Mouse (Mus musculus) right cerebral cortex, postnatal 36 days (tissue): ENCODE data around the gene Zfp445.
"Not testable (repeated sequence)": the region's sequence is repeated elsewhere in the genome, so short reads cannot be mapped to it uniquely, and the experiment has no call there.

Source experiments
- DNase-seq, 2 experiments: peaks; one replicate each; pipeline ENCODE4 v3.0.0; 2022; ENCODE audit warnings: low spot score in 2 of 2, mixed read lengths in 1 of 2

The Zfp445 gene

DNA sequence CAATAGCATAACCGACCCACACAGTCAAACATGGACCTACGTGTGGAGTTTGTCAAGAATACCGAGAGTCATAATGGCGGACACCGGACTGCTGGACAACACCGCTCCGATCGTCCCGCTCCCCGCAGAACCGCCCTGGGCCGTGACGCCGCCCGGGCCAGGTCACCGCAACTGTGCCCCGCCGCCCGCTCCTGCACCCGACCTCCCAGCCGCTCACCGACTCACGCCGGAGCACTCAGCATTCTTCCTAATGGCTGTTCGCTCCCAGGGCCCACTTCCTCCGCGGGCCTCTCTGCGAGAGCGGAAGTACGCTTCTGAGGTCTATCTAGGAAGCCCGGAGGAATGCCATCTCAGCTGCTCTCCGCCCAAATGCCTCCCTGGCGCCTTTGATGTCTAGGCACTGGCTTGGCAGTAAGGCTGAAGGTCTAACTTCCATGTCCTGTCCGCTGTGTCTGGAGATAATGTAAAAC is at the start of gene Zfp445:
Gene Zfp445, minus strand, starts transcription at position 310 of the 470 bp plus-strand sequence.
- DNase-seq = peak; percentile 64 to 71

DNA sequence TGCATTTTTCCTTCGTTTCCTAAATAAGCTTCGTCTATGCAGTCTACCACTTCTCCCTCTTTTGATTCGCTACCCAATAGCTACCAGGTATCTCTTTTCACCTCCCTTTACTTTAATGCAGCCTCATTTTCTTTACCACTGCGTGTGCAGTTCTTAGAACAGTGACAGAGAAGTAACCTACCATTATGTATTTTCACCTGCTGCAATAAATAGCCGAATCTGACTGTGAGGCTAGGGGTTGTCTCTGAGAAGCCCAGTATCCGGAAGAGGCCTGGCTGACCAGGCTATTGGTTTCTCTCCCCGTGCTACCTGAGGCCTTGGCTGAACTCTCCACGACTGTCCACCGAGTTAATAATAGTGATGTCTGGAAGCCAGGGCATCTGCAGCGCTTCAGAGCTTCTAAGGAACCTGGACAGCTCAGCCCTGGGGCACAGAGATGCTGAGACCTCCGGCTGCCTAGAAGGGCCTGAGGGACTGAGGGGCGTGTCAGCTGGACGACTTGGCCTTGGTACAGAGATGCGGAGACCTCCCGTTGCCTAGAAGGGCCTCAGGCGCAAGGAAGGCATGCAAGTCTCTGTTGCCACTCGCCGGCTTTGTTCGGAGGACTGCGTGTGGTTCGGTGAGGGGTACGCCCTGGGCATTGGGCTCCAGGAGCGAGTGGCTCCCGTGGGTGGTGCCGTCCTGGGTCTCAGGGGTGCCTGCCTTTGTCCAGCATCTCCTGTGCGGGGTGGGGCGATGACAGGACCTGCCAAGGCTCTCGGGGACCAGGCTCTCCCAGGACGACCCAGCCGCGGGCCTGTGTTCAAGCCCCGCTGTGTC is 37.1 kb upstream of the Zfp445 start:
- DNase-seq = peak; percentile 11 to 18

DNA sequence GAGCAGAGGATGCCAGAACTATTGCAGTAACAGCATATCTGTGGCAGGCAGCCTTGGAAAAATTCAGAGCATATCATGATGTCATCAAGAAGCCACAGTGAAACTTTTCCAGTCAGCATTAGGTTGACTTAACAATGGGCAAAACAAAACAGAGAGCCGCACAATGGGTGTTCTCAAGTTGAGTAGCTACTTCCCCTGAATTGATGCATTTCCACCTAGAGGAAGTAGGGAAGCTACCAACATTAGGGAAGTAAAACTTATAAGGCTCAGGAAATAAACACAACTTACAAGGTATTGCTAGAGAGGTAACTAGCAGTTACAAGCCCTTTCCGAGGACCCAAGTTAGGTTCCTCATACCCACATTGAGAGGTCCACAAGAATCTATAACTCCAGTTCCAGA is 35.2 kb upstream of the Zfp445 start:
- DNase-seq = no peak

DNA sequence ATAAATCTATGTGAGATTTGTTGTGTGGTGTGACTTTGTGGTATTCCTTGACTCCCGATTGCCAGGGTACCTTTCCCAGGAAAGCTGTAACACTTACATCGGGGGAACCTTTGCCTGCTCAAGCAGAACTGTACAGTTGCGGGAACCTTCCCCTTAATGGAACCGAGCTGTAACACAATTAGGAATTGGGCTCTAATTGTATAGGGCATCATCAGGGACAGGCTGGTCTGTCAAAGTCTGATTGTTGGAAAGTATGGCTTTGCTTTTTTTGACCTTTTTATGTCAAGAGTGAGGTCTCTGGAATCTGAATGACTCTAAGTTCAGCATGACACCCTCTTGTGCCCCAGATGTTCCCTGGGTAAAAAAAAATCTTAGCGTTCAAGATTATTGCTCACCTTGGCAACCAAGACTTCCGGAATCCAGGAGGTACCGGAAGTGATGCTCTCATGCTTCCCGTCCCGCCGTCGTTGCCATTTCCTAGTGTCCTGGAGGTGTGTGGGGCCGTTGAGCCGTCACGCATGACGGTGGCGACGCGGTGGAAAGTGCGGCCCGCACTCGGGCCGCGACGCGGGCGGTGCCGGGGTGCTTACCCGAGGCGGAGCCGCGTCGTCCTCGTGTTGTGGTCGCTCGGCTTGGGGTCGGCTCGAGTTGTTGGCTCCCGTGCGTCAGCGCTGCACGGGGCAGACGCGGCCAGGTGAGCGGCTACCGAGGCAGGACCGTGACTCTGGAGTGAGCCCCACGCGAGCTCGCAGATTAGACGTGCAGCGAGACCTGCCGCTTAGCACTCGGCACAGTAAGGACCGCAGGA is 20.8 kb upstream of the Zfp445 start:
- peak; percentile 54 to 56 for DNase-seq

DNA sequence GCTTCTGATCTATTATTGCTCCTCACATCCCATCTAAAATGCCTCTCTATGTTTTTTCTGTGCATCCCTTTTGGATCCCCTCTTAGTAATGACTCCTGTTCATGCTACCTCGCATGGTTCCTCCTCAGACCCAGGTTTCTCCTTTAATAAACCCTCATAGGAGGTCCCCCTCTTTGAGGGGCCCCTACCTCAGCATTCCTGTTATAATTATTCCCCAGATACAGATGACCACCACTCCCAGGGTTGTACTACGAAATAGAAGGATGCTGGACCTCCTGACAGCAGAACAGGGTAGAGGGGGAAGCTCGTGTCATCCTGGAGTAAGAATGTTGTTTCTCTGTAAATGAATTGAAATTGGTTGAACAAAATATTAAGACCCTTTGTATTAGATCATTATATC is 19.6 kb upstream of the Zfp445 start, which contains the start of gene Zkscan7:
Gene Zkscan7, plus strand, starts transcription at position 301 of the 400 bp plus-strand sequence.
- no peak for DNase-seq

DNA sequence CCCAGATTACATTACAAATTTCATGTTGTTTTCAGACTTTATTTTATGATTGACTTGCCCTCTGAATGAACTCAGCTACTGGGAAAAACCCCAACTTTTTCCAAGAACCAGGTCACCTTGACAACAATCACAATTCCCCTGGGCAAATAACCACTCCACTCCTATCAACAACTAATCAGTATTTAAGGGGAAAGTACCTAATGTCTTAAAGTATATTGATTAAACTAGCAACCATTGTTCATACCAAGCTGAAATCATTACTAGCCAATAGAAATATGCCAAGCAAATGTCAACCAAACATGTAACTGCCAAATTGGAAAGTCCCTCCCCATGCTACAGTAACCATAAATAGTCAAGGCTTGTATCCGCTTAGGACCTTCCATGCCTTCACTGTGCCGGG is 9.3 kb upstream of the Zfp445 start:
- DNase-seq = no peak

DNA sequence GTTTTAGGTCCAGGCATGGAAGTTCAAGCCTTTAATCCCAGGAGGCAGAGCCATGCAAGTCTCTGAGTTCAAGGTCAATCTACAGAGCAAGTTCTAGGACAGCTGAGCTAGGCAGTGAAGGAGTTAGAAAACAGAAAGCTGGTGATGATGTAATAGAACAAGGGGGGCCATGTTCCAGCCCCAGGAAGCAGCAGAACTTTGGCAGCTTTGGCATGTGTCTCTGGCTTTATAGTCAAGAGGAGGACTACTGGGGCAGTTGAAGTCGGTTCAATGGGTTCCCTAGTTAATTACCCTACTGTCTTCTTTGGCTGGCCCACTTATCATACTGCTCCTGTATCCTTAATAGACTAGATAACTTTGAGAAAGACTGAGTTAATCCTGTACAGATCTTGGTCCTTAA is 8.8 kb upstream of the Zfp445 start:
- no peak for DNase-seq

DNA sequence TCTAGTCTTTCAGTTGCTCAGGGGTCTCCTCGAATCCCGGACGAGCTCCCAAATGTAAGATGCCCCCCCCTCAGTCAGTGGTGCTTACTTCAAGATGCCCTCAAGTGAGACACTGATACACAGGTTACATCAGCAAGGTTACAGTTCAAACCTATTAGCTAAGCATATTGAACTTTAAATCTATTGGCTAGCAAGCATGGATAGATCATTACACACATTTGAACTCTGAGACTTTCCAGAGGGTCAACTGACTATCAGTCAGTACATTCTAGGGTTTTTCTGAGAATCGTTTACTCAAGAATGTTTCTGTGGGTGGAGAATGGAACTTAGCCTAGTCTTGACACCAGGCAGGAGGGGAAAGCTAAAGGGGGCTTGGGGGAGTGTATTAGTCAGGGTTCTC is 6.8 kb upstream of the Zfp445 start:
- no peak for DNase-seq

DNA sequence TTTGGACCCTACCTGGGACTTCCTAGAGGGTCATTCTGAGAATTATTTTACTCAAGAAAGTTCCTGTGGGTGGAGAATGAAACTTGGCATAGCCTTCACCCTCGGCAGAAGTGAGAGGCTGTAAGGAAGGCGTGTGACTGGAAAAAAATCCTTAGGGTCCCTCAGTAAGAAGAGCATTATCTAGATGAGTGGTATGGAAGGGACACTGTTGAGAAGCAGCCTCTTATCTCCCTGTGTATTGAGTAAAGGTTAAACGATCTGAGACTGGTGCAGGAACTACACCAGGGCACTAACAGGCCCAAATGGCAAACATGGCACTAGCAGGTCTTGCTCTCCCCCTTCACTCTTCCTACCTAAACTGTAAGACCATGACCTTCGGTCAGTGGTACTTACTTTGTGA is 386 bp upstream of the Zfp445 start:
- no peak for DNase-seq

DNA sequence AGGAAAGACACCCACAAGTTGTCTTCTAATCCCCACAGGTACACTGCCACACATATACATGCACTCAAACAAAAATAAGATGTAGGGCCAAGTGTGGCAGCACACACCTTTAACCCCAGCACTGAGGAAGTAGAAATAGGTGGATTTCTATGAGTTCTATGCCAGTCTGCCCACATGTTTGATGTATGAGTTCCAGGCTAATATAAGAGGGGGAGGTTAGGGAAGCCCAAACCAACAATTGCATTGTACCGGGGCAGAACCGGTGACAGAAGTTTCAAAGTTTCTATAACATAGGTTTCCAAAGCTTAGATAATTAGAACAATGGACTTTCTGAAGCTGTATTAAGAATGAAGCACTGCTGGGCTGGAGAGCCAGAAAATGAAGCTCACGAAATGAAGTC is 958 bp downstream of the Zfp445 start:
- DNase-seq = no peak

DNA sequence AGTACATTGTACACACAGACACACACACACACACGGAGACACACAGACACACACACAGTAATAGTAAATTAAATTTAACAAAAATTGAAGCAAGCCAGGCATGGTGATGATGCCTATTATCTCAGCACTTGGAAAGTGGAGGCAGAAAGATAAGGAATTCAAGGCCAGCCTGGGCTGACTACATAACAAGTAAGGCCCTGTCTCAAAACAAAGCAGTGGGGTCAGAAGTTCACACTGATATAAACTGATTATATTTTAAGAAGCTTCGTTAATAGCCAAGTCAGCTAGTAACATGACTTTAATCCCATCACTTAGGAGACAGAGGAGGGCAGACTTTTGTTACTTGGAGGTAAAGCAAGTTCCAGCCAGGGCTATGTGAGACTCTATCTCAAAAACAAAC is 2.1 kb downstream of the Zfp445 start:
- DNase-seq = no peak

DNA sequence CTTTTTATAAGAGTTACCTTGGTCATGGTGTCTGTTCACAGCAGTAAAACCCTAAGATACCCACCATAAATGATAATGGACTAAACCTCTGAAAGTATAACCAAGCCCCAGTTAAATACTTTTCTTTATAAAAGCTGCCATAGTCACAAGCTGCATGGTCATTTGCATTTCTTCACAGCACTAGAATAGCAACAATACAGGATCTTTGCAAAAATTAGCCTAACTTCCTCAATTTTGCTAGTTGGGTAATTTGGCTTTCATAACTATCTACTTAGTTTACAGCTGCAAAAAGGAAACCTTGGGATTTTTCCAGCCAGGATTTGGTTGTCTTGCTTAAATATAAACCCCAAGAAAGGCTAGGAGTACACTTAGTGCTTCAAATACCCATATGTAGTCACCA is 5.1 kb downstream of the Zfp445 start:
- DNase-seq = no peak

DNA sequence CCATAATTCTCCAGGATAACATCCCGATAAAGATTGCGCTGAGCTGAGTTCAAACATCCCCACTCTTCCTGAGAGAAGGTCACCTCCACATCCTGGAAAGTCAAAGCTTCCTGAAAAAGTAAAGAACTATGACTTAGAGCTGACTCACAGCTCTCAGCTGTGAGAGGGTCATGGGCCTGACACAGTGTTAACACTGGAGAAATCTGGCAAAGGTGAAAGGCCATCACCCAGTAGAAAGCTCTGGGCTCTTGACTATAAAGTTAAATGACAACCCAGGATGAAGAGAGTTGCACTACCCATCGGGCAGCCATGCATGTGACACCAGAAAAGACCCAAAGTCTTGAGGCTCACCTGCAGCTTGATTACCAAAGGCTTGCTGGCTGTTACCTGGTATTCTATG is 9.1 kb downstream of the Zfp445 start:
- no peak for DNase-seq

DNA sequence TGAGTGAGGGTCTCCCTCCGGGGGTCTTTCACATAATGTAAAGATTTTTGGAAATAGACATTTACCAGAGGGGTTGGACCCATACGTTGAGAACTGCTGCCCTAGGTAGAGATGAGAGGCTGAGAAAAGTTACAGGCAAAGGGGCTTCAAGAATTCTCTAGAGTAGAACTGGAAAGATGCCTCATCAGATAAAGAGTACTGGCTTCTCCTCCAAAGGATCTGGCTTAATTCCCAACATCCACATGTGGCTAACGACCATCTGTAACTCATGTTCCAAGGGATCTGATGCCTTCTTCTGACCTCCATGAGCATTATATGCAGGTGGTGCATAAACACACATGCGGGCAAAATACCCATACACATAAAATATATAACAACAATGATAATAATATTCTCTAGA is 10.2 kb downstream of the Zfp445 start:
- no peak for DNase-seq

DNA sequence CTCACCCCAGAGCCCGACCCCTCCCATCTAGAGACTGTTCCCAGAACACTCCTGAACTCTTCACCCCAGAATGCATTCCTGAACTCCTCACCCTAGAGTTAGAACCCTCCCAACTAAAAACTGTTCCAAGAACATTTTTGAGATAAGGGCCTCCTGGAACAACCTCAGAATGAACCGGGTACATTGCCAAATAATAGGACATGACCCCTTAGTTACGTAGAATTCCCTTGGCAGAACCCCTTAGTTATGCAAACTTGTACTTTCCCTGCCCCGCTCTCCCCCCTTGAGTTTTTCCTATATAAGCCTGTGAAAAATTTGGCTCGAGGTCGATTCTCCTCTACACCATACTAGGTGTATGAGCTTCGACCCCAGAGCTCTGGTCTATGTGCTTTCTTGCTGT is 10.7 kb downstream of the Zfp445 start:
- DNase-seq = not testable (repeated sequence)

DNA sequence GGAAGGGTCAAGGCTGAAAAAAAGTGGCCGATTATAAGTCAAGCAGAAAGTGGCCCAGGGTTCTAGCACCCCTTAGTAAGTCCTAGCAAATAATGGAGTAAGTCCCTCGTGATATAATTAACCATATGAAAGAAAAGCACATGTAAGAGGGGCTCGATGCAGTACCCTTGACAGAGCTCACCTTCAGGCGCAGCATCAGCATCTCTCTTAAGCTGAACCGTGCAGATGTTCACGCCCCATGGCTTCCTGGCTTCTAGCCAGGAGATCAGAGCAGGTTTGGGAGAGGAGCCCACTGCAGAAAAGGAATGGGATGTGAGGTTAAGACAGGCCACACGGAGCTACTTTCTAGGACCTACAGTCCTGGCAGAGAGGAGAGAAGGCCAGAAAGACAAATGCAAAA is 11.3 kb downstream of the Zfp445 start:
- DNase-seq = no peak

DNA sequence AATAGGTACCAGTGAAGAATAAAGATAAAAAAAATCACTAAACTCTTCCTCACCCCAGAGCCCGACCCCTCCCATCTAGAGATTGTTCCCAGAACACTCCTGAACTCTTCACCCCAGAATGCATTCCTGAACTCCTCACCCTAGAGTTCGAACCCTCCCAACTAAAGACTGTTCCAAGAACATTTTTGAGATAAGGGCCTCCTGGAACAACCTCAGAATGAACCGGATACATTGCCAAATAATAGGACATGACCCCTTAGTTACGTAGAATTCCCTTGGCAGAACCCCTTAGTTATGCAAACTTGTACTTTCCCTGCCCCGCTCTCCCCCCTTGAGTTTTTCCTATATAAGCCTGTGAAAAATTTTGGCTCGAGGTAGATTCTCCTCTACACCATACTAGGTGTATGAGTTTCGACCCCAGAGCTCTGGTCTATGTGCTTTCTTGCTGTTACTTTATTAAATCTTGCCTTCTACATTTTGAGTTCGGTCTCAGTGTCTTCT is 17.9 kb downstream of the Zfp445 start:
- DNase-seq = not testable (repeated sequence)

DNA sequence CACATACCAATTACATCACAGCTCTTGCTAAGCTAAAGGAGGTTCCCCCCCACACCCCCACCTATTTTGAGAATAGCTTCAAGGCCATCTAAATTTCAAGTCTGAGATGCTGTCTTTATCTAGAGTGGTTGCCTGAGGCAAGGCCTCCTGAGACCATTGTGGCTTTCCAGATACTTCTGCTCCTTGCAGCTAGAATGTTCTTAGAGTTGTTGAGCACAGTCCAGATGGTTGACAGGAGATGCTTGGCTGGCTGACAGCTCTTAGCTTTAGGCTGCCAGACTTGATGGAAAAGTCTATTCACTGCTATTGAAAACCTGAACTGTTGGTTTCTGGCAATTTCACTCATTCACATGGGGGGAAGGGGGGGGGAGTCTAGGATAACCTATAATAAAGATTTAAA is 19.6 kb downstream of the Zfp445 start:
- DNase-seq = peak; percentile 12 to 24

DNA sequence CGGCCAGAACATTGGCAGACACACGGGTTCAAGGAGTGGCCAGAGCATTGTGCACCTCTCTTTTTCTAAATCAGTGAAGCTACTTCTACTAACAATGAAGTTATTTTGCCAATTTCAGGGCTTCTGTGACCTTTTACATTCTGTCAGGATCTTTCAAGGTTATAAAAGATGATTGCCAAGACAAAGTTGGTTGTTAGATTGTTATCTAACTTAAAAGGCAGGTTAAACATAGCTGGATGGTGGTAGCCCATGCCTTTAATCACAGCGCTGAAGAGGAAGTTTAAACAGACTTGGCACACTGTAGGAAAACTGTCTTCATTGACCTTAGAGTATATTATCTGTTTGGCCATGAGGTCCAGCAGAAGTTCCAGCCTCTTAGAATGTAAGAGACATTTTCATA is 20.2 kb downstream of the Zfp445 start:
- DNase-seq = no peak

DNA sequence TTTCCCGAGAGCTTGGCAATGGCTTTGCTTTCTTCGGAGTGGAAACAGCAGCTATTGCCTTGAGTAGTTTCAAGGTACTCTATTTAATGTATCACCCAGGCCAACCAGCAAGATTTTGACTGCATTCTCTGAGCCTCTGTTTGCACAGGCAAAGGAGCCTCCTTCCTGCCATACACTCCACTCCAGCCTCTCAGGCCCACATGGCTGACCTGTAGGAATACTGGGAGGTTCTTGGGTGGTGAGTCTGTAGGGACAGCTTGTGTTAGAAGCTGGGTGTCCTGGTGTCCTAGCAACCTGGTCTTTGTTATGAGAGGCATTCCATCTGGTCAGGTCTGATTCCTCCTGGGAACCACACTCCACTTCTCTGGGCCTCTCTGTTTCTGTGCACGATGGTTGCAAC is 22.0 kb downstream of the Zfp445 start, which contains the start of gene Gm35549:
Gene Gm35549, minus strand, starts transcription at position 276 of the 400 bp plus-strand sequence.
- DNase-seq = no peak

DNA sequence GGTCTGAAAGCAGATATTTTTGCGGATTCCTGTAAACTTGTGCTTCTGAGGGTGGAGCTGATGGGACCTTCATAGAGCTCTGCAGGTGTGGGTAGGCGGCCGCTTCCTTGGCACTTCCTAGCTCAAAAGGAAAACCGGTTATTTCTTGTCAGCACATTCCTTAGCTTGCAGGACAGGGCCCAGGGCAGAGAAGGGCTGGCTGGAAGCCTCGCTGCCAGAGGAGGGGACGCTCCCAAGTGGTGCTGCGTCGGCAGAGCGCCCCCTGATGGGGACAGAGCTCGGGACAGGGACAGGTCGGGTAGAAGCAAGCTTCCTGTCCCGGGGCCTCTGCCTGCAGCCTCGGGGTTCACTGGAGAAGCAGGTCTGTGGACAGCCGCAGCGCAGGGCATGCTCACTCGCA is 28.1 kb downstream of the Zfp445 start:
- DNase-seq = no peak

DNA sequence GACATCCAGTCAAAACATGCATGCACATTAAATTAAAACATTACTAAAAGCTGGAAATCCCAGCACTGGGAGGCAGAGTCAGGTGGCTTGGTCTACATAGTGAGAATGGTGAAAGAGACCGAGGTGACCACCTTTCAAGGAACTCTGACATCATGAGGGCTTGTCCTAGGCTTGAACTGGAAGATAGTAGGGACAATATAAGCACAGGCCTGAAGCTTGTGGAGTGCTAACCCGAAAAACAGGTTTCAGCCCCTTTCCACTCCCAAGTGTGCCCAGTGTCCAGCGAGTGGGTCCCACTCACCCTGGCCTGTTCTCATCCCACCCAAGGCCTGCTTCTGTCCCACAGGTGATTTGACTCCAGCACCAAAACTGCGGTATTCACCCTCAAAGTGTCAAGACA is 28.6 kb downstream of the Zfp445 start:
- DNase-seq = no peak

DNA sequence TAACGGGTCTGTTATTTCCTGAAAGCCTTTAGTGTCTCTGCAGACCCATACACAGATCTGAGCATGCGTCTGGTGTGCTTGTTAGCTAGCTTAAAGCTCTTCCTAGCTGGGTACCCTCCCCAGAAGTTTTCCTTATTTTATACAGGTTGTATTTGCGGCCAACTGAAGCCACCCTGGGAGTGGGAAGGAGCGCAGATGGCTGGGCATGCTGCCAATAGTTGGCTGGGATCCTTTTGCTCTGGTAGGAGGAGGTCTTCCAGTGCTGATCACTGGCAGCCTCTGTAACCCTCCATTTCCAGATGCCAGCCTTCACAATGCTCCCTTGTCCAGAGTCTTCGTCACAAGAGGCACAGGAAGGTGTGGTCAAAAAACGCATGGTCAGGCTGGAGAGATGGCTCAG is 29.0 kb downstream of the Zfp445 start:
- DNase-seq = peak in 1 of 2 experiments; percentile 28
